Mouse (Mus musculus): Measurements from ENCODE around the gene Nup50. TPM values are rescaled to one million over a fixed set of nuclear protein-coding genes. Genes with fewer than 3 reads are reported as not detected.
A peak's percentile ranks its signal among the peaks of the same experiment; 100 is the strongest.
"Not testable (repeated sequence)": the region's sequence is repeated elsewhere in the genome, so short reads cannot be mapped to it uniquely, and the experiment has no call there.

Nup50 gene
- 6.4 and 7.1 TPM in 2 replicates for polyA plus RNA-seq (2012; rRNA removed)

DNA sequence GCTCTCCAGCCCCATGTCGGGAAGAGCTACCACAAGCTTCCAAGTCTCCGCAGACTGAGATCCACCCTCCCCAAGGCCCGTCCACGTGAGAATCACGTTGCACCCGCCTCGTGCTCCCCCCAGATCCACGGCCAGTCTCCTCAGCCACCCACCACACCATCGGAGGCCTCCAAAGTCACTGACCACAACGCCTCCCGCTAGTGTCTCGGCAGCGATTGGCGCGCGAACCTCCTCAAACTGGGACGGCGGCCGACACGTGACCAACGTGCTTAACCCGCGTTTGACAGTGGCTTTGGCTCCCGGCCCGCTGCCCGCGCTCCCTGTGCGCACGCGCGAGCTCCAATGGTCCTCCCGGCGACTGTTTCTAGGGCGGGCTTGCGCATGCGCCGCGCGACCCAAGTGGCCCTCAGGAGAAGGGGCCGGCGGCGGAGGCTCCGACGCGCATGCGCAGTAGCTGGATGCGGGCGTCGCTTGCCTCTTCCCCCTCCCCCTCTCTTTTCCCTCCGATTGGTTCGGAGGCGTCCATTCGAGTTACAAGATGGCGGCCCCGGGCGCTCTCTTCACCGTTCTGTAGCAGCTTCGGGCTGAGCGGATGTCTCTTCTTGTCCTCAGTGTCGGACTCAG lies at the start of gene Nup50:
Gene Nup50, plus strand, starts transcription at position 528 of the 624 bp plus-strand sequence.
- under 1% methylated on average over 59 of the region's 60 CpGs for WGBS
- peak; percentile 97 to 99 for DNase-seq (ENCODE audit: low read depth in 1 of 2, low spot score in 2 of 2)
- Histone ChIP-seq H3K4me3 (ENCODE audit: extremely low read depth, insufficient read depth, insufficient read length) (peak within 1 kb of the TSS; percentile 86), H3K4me1 (ENCODE audit: control insufficient read depth, insufficient read depth, insufficient read length) (peaks cover 6% of the 10 kb centered on the region), H3K27ac (ENCODE audit: insufficient read depth, low read length) (peak within 1 kb of the TSS; percentile 96), H3K36me3 (ENCODE audit: control insufficient read depth, insufficient read depth, low read length) (peaks cover 9% of the 10 kb centered on the region), H3K27me3 (ENCODE audit: control insufficient read depth, insufficient read depth, low read length) (no peaks in the 10 kb centered on the region)
- TF ChIP-seq CTCF (IDR thresholded peaks at IDR 0.05; ENCODE audit: extremely low read depth, insufficient read depth, insufficient read length, insufficient replicate concordance), result no peak
- peak; percentile 55 for TF ChIP-seq POLR2A (IDR thresholded peaks at IDR 0.05; ENCODE audit: low read depth, low read length)

DNA sequence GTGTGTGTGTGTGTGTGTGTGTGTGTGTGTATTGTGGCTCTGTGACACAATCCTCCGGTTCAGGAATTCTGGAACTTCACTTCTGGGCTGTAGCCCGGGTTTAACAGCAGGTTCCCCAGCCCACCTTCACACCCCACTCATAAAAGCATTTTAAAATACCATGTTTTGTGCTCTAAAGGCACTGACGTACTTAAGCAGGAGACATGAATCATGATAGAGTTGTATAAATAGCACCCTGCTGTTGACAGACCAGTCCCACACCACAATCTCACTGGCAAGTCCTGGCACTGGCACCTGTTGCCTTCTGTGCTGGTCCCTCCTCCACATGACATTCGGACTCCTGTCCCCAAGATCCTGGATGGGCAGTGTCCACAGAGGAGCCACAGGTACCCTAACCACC lies 49.3 kb upstream of the Nup50 start:
- TF ChIP-seq CTCF (IDR thresholded peaks at IDR 0.05; ENCODE audit: extremely low read depth, insufficient read depth, insufficient read length, insufficient replicate concordance) (no peak), POLR2A (IDR thresholded peaks at IDR 0.05; ENCODE audit: low read depth, low read length) (no peak)
- no peak overlapping the region for H3K27ac ChIP-seq (ENCODE audit: insufficient read depth, low read length)
- H3K4me1 ChIP-seq (ENCODE audit: control insufficient read depth, insufficient read depth, insufficient read length), result no peaks in the 10 kb centered on the region
- no peak for DNase-seq (ENCODE audit: low read depth in 1 of 2, low spot score in 2 of 2)
- no peak overlapping the region for H3K4me3 ChIP-seq (ENCODE audit: extremely low read depth, insufficient read depth, insufficient read length)
- 80% methylated on average over 4 of the region's 4 CpGs for WGBS
- no peaks in the 10 kb centered on the region for H3K36me3 ChIP-seq (ENCODE audit: control insufficient read depth, insufficient read depth, low read length)
- H3K27me3 ChIP-seq (ENCODE audit: control insufficient read depth, insufficient read depth, low read length), result no peaks in the 10 kb centered on the region

DNA sequence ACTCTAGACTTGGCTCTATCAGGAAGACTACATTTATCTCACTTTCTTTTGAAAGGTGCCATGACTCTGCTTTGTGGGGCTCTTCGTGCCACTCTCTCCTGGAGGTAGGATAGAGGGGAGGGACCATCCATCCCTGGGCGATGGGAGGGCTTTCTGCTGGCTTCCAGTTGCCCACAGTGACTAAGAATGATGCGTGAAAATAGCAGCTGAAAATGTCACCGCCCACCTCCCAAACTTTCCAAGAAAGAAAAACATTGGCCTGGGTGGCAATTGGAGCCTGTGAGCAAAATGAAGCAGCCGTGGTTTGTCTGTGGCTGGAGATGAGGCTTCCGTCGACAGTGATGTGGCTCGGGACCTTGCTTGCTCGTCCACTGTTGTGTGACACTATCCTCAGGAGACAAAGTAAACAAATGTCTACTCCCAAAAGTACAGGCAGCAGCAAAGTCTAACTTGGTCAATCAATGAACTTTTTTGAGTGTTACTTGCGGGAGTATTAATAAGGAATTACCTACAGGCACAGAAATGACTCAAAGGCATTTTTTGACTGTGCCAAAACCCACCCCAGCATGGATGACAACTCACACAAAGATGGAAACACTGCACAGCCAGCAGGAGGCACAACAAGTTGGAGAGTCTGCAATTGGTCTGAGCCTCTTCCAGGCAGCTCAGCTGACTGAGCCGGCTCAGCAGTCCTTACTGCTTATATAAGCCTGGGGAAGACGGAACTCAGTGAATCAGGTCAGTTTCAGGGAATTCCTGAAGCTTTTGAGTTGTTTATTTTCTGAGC lies 46.0 kb upstream of the Nup50 start:
- TF ChIP-seq CTCF (IDR thresholded peaks at IDR 0.05; ENCODE audit: extremely low read depth, insufficient read depth, insufficient read length, insufficient replicate concordance) (no peak), POLR2A (IDR thresholded peaks at IDR 0.05; ENCODE audit: low read depth, low read length) (no peak)
- WGBS, result 83% methylated on average over 12 of the region's 12 CpGs
- Histone ChIP-seq H3K27ac (ENCODE audit: insufficient read depth, low read length) (no peak overlapping the region), H3K4me3 (ENCODE audit: extremely low read depth, insufficient read depth, insufficient read length) (no peak overlapping the region), H3K4me1 (ENCODE audit: control insufficient read depth, insufficient read depth, insufficient read length) (no peaks in the 10 kb centered on the region), H3K36me3 (ENCODE audit: control insufficient read depth, insufficient read depth, low read length) (no peaks in the 10 kb centered on the region), H3K27me3 (ENCODE audit: control insufficient read depth, insufficient read depth, low read length) (no peaks in the 10 kb centered on the region)
- no peak for DNase-seq (ENCODE audit: low read depth in 1 of 2, low spot score in 2 of 2)

DNA sequence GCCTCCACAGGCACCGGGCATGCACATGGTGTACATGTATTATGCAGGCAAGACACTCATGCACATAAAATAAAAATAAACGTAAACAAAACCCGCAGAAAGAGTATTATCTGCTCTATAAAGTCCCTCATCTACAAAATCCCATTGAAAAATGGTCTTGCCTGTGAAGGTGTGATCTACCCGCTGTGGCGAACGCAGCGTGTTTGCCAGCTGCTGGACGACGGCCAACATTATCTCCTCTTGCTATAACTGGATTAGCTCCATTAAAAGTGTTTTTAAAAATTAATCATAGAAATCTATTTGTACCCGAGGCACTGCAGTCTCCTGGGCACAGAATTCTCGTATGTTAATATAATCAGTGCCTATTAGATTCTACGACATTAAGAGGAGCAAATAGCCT lies 35.1 kb upstream of the Nup50 start:
- H3K27ac ChIP-seq (ENCODE audit: insufficient read depth, low read length), result no peak overlapping the region
- no peak for DNase-seq (ENCODE audit: low read depth in 1 of 2, low spot score in 2 of 2)
- H3K4me3 ChIP-seq (ENCODE audit: extremely low read depth, insufficient read depth, insufficient read length), result no peak overlapping the region
- H3K36me3 ChIP-seq (ENCODE audit: control insufficient read depth, insufficient read depth, low read length), result no peaks in the 10 kb centered on the region
- TF ChIP-seq POLR2A (IDR thresholded peaks at IDR 0.05; ENCODE audit: low read depth, low read length) (no peak), CTCF (IDR thresholded peaks at IDR 0.05; ENCODE audit: extremely low read depth, insufficient read depth, insufficient read length, insufficient replicate concordance) (no peak)
- WGBS, result 86% methylated on average over 12 of the region's 12 CpGs
- H3K27me3 ChIP-seq (ENCODE audit: control insufficient read depth, insufficient read depth, low read length), result no peaks in the 10 kb centered on the region
- no peaks in the 10 kb centered on the region; the same call in 1 of the 2 replicates for H3K4me1 ChIP-seq (ENCODE audit: control insufficient read depth, insufficient read depth, insufficient read length)

DNA sequence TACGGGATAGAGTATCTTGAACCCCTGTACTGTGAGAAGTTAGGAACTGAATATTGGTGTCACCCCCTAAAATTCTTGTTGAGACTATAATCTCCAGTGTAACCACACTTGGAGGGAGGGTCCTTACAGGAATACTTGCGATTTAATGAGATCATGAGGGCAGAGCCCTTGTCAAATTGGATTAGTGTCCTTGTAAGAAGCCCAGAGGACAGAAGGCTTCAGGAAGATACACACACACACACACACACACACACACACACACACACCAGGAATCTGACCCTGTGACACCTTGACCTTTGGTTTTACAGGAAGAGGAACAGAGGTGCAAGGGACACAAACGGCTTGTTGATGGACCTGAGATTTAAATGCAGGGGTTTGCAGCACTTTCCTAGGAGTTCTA lies 32.0 kb upstream of the Nup50 start:
- no peak overlapping the region for H3K4me3 ChIP-seq (ENCODE audit: extremely low read depth, insufficient read depth, insufficient read length)
- no peak overlapping the region for H3K27ac ChIP-seq (ENCODE audit: insufficient read depth, low read length)
- H3K4me1 ChIP-seq (ENCODE audit: control insufficient read depth, insufficient read depth, insufficient read length), result 0 out of 2 replicates have a peak, but pooled peaks cover 2% of the 10 kb centered on the region
- no peak for TF ChIP-seq CTCF (IDR thresholded peaks at IDR 0.05; ENCODE audit: extremely low read depth, insufficient read depth, insufficient read length, insufficient replicate concordance)
- no peak for TF ChIP-seq POLR2A (IDR thresholded peaks at IDR 0.05; ENCODE audit: low read depth, low read length)
- no peaks in the 10 kb centered on the region for H3K27me3 ChIP-seq (ENCODE audit: control insufficient read depth, insufficient read depth, low read length)
- H3K36me3 ChIP-seq (ENCODE audit: control insufficient read depth, insufficient read depth, low read length), result no peaks in the 10 kb centered on the region
- DNase-seq (ENCODE audit: low read depth in 1 of 2, low spot score in 2 of 2), result no peak
- 60% methylated on average over 3 of the region's 3 CpGs for WGBS

DNA sequence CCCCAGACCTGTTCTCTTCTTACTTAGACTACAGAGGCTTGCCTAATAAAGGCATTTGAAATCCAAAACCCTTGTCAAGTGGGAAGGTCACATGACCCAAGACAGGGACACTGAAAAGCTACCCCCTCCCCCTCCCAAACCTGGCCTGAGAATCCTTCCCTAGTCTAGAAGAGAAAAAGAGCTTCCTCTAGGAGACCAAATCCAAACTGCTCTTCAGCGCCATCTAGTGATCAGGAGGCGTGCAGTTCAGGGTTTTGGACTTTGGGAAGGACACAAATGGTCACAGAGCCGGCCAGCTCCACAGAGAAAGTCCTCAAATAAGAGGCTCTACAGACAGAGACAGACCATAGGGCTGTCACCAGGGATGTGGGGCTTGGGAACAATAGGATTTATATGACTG lies 31.6 kb upstream of the Nup50 start:
- TF ChIP-seq CTCF (IDR thresholded peaks at IDR 0.05; ENCODE audit: extremely low read depth, insufficient read depth, insufficient read length, insufficient replicate concordance) (peak; percentile 62; the same call in 1 of the 2 replicates), POLR2A (IDR thresholded peaks at IDR 0.05; ENCODE audit: low read depth, low read length) (no peak)
- DNase-seq (ENCODE audit: low read depth in 1 of 2, low spot score in 2 of 2), result peak in 1 of 2 experiments; percentile 25
- Histone ChIP-seq H3K4me3 (ENCODE audit: extremely low read depth, insufficient read depth, insufficient read length) (no peak overlapping the region), H3K4me1 (ENCODE audit: control insufficient read depth, insufficient read depth, insufficient read length) (0 out of 2 replicates have a peak, but pooled peaks cover 4% of the 10 kb centered on the region), H3K27ac (ENCODE audit: insufficient read depth, low read length) (no peak overlapping the region), H3K27me3 (ENCODE audit: control insufficient read depth, insufficient read depth, low read length) (no peaks in the 10 kb centered on the region), H3K36me3 (ENCODE audit: control insufficient read depth, insufficient read depth, low read length) (no peaks in the 10 kb centered on the region)
- WGBS, result 1% methylated on average over 3 of the region's 3 CpGs

DNA sequence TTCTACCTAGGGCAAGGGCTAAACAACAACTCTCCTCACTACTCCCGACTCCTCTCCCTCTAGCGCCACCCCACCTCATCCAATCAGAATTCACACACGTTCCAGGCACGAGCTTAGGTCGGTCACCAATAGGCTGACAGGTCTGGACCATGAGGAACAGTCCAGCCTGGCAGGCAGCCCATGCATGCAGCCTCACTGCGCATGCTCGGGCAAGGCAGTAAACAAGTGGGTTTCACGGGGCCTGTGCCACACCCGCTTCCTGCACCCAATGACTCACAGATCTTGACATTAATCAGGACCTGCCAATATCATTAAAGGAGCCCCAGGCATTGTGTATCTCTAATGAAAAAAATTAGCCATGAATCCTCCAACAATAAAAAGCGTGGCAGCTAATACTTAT lies 27.0 kb upstream of the Nup50 start:
- H3K4me1 ChIP-seq (ENCODE audit: control insufficient read depth, insufficient read depth, insufficient read length); H3K36me3 ChIP-seq (ENCODE audit: control insufficient read depth, insufficient read depth, low read length); DNase-seq (ENCODE audit: low read depth in 1 of 2, low spot score in 2 of 2); H3K27me3 ChIP-seq (ENCODE audit: control insufficient read depth, insufficient read depth, low read length); H3K4me3 ChIP-seq (ENCODE audit: extremely low read depth, insufficient read depth, insufficient read length): not testable (repeated sequence)
- 53% methylated on average over 10 of the region's 10 CpGs for WGBS
- H3K27ac ChIP-seq (ENCODE audit: insufficient read depth, low read length), result peak overlapping the region; percentile 2; the same call in 1 of the 2 replicates

All from spleen, adult 2 months (tissue).